Mouse (Mus musculus) CH12.LX (cell line): ENCODE results near the gene Lzts2.

ENCODE experiments used
- BHLHE40 ChIP-seq: IDR thresholded peaks from 2 replicates; pipeline ENCODE4 v1.6.1; 2011; ENCODE audit warnings: mild to moderate bottlenecking, low read depth, low read length, improper control_type of control experiment
- CHD2 ChIP-seq: IDR thresholded peaks from 2 replicates; pipeline ENCODE4 v1.6.1; 2011; ENCODE audit warnings: low read length, improper control_type of control experiment
- CTCF ChIP-seq, 2 experiments: IDR thresholded peaks in 1 of 2; conservative IDR thresholded peaks in 1 of 2; 2 replicates each; pipeline ENCODE4 v1.5.1; 2011 to 2012; ENCODE audit warnings: low read depth in 2 of 2, low read length in 2 of 2, improper control_type of control experiment in 1 of 2, inconsistent platforms in 1 of 2, mild to moderate bottlenecking in 1 of 2, moderate library complexity in 1 of 2
- EP300 ChIP-seq: IDR thresholded peaks from 2 replicates; pipeline ENCODE4 v1.6.1; 2011; ENCODE audit warnings: low read length, improper control_type of control experiment
- MEF2A ChIP-seq: IDR thresholded peaks from 2 replicates; pipeline ENCODE4 v1.6.1; 2014; ENCODE audit warnings: low read depth, mild to moderate bottlenecking, inconsistent platforms, low read length, improper control_type of control experiment, borderline replicate concordance
- POLR2A ChIP-seq: IDR thresholded peaks from 2 replicates; pipeline ENCODE4 v1.6.1; 2011; ENCODE audit warnings: low read depth, mild to moderate bottlenecking, improper control_type of control experiment, low read length
- TCF12 ChIP-seq: IDR thresholded peaks from 2 replicates; pipeline ENCODE4 v1.6.1; 2014; ENCODE audit warnings: low read depth, mild to moderate bottlenecking, inconsistent platforms, low read length, improper control_type of control experiment
- ZC3H11A ChIP-seq: IDR thresholded peaks from 2 replicates; pipeline ENCODE4 v1.6.1; 2012; ENCODE audit warnings: low read depth, mild to moderate bottlenecking, inconsistent platforms, low read length, improper control_type of control experiment

GRCm38 (mm10) chr19:45014335-45014971 lies at the start of gene Lzts2:
- TF ChIP-seq POLR2A (peak; percentile 36; the same call in 1 of the 2 replicates), EP300 (no peak), CTCF (conservative IDR thresholded peaks at IDR 0.05 in 1 of 2, IDR thresholded peaks at IDR 0.05 in 1 of 2; ENCODE audit: low read depth in 2 of 2, low read length in 2 of 2) (no peak), ZC3H11A (no peak), MEF2A (no peak), BHLHE40 (peak; percentile 60), TCF12 (no peak), CHD2 (no peak)
